Mouse (Mus musculus) midbrain, postnatal 0 days (tissue): Measurements from ENCODE around the gene Kcnc1. TPM values are rescaled to one million over a fixed set of nuclear protein-coding genes. Genes with fewer than 3 reads are reported as not detected.

Experiments
- ATAC-seq: fragments of 200-750 bp; cut with Nextera tagmentation; 2 replicates; pipeline ENCODE4 v1.8.0; 2017; ENCODE audit warnings: moderate number of reproducible peaks, mild to moderate bottlenecking, moderate TSS enrichment, moderate library complexity; ENCODE audit not compliant: low FRiP score
- DNase-seq: peaks from one replicate; pipeline ENCODE4 v3.0.0-alpha.2; 2015; ENCODE audit warnings: low spot score
- H3K27ac ChIP-seq: fragments of 300-500 bp; sonication (generic); 2 replicates; pipeline ENCODE4 v1.5.1; 2014; ENCODE audit warnings: low read depth, mild to moderate bottlenecking, low read length, mixed read lengths
- H3K27me3 ChIP-seq: fragments of 300-500 bp; sonication (generic); 2 replicates; pipeline ENCODE4 v1.6.1; 2014; ENCODE audit warnings: low read length, control low read depth, mixed read lengths; ENCODE audit not compliant: insufficient read depth
- H3K36me3 ChIP-seq: fragments of 300-500 bp; sonication (generic); 2 replicates; pipeline ENCODE4 v1.6.1; 2014; ENCODE audit warnings: low read length, control low read depth, mixed read lengths; ENCODE audit not compliant: insufficient read depth
- H3K4me1 ChIP-seq: fragments of 300-500 bp; sonication (generic); 2 replicates; pipeline ENCODE4 v1.6.1; 2014; ENCODE audit warnings: mild to moderate bottlenecking, control low read depth, antibody characterized with exemption, low read length, mixed read lengths; ENCODE audit not compliant: insufficient read depth
- H3K4me2 ChIP-seq: fragments of 300-500 bp; sonication (generic); 2 replicates; pipeline ENCODE4 v1.6.1; 2014; ENCODE audit warnings: low read depth, mild to moderate bottlenecking, low read length, mixed read lengths; ENCODE audit not compliant: poor library complexity, severe bottlenecking
- H3K4me3 ChIP-seq: fragments of 300-500 bp; sonication (generic); 2 replicates; pipeline ENCODE4 v1.5.1; 2014; ENCODE audit warnings: low read depth, mild to moderate bottlenecking, low read length, moderate library complexity
- H3K9ac ChIP-seq: fragments of 300-500 bp; sonication (generic); replicated peaks from 2 replicates; pipeline ENCODE4 v1.6.1; 2014; ENCODE audit warnings: mild to moderate bottlenecking, low read length, moderate library complexity, mixed read lengths; ENCODE audit not compliant: poor library complexity, severe bottlenecking
- H3K9me3 ChIP-seq: fragments of 300-500 bp; sonication (generic); 2 replicates; pipeline ENCODE4 v1.6.1; 2016; ENCODE audit warnings: low read length, control low read depth
- CTCF ChIP-seq: IDR thresholded peaks from 2 replicates; pipeline ENCODE4 v1.5.1; 2016; ENCODE audit warnings: antibody characterized with exemption, mild to moderate bottlenecking
- WGBS: fragments of 180-500 bp; shearing (Covaris S2); extraction: QIAGEN DNeasy Blood & Tissue Kit; methylation state at CpG from one replicate; pipeline ENCODE4 v1.1.7; 2014; 5-methylcytosine and 5-hydroxymethylcytosine counted together
- polyA plus RNA-seq: library from polyadenylated mRNA; unstranded; fragments of >200 nt; fragmentation: Nextera tagmentation; extraction: Ambion mirVana; gene quantifications from 2 replicates; pipeline ENCODE4 v1.2.1, GENCODE M21; 2015
- total RNA-seq: library from RNA; depleted of rRNA; stranded (reverse); fragments of >200 nt; gene quantifications from 2 replicates; pipeline ENCODE4 v1.2.3, GENCODE M21; 2014

Kcnc1 gene
- total and polyA plus RNA-seq, 2 experiments from 2014 or later, result 24.0 to 44.9 TPM

DNA sequence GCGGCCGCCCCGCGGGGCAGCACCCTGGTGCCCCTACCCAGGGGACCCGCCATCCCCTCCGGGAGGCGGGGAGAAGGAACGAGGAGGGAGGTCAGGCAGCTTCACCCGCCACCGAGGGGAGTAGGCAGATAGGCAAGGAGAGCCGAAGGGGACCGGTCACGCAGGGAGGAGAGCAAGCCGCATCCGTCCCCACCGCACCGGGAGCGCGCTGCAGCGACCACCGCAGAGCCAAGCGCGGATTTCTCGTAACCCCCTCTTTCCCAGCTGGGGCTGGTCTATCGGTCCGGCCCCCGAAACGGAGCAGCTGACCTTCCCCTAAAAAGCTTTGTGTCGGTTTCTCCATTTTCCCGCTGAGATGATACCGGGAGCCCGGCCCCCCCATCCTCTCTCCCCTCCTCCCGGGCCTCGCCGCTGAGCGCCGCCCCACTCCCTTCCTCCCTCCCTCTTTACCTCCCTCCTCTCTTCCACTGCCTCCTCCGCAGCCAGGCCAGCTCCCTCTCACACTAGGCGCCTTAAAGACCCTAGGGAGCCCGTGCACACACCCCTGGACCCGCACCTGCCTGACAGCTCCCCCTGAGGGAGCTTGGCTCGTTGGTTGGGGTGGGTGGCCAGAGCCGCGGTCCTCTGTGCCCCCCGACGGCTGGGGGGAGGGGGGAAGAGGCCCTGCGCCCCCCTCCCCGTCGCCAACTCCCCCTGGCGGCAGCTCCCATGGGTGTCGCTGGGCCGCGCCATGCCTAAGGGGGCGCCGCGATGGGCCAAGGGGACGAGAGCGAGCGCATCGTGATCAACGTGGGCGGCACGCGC, 833 bp downstream of the Kcnc1 start:
- TF ChIP-seq CTCF, result peak; percentile 76
- H3K4me1 ChIP-seq, result peaks cover 23% of the 10 kb centered on the region

DNA sequence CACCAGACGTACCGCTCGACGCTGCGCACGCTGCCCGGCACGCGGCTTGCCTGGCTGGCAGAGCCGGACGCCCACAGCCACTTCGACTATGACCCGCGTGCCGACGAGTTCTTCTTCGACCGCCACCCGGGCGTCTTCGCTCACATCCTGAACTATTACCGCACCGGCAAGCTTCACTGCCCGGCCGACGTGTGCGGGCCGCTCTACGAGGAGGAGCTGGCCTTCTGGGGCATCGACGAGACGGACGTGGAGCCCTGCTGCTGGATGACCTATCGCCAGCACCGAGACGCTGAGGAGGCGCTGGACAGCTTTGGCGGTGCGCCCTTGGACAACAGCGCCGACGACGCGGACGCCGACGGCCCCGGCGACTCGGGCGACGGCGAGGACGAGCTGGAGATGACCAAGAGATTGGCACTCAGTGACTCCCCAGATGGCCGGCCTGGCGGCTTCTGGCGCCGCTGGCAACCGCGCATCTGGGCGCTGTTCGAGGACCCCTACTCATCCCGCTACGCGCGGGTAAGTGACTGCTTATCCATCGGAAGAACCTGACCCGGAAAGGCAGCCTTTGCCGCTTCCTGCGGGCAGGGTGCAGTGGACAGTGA, 1.5 kb downstream of the Kcnc1 start:
- no peak for DNase-seq
- no peak overlapping the region for H3K27ac ChIP-seq
- no peak for ATAC-seq

More for the DNA sequence above, 833 bp downstream of the Kcnc1 start:
- DNase-seq (peak; percentile 66), ATAC-seq (peak; percentile 61)
- H3K4me2 ChIP-seq, result peak overlapping the region; percentile 70
- H3K9ac ChIP-seq, result peak overlapping the region; percentile 92
- H3K4me3 ChIP-seq, result peak overlapping the region; percentile 64
- H3K27ac ChIP-seq, result peak overlapping the region; percentile 84
- no peaks in the 10 kb centered on the region for H3K9me3 ChIP-seq
- H3K27me3 ChIP-seq, result peaks cover 7% of the 10 kb centered on the region
- 0% methylated on average over 54 of the region's 64 CpGs for WGBS
- no peaks in the 10 kb centered on the region for H3K36me3 ChIP-seq

DNA sequence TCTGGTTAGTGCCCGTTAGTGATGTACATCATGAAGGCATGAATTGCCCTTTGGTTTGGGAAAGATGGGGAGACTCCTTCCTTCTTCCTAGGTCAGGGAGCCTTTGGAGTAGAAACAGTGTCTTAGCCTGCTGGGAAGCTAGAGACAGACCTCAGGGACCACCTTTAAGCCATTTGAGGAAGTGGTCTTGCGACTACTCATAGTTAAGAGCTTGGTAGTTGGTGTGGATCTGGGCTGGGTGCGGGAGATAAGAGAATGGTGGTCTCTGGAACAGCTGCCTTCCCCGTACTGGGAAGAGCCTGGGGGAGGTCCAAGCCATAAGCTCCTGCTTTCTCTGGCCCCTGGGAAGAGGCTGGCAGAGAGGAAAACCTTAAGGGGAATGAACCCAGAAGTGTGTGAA, 2.3 kb downstream of the Kcnc1 start:
- H3K27me3 ChIP-seq, result peaks cover 7% of the 10 kb centered on the region
- 52% methylated on average over 4 of the region's 4 CpGs for WGBS
- H3K4me1 ChIP-seq, result peaks cover 30% of the 10 kb centered on the region
- H3K36me3 ChIP-seq, result no peaks in the 10 kb centered on the region
- DNase-seq, result no peak
- no peak for ATAC-seq
- H3K4me3 ChIP-seq, result peak overlapping the region; percentile 64
- no peaks in the 10 kb centered on the region for H3K9me3 ChIP-seq
- no peak for TF ChIP-seq CTCF
- H3K9ac ChIP-seq, result peak overlapping the region; percentile 92
- H3K27ac ChIP-seq, result no peak overlapping the region
- peak overlapping the region; percentile 70 for H3K4me2 ChIP-seq

More for the DNA sequence above, 1.5 kb downstream of the Kcnc1 start:
- Histone ChIP-seq H3K4me2 (peak overlapping the region; percentile 70), H3K4me3 (peak overlapping the region; percentile 64), H3K9me3 (no peaks in the 10 kb centered on the region), H3K9ac (peak overlapping the region; percentile 92), H3K4me1 (peaks cover 25% of the 10 kb centered on the region), H3K36me3 (no peaks in the 10 kb centered on the region), H3K27me3 (peaks cover 7% of the 10 kb centered on the region)
- TF ChIP-seq CTCF, result no peak
- WGBS, result 11% methylated on average over 70 of the region's 70 CpGs

DNA sequence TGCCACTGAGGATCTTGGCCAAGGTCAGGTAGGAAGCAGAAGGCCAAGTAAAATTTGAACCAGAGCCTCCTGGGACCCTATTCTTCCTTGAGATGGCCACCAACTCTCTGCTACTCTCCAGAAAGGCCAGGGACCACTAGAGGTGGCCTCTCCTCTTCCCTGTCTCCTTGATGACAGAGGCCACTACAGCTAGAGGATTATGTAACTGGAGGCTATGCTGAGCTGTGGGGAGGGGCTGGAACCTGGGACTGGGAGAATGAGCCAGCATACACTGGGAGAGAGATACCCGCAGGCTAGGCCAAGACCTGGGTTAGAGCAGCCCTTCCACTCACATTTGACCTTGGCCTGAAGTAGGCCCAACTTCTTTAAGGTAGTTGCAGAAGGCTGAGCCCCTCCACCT, 3.4 kb downstream of the Kcnc1 start:
- Histone ChIP-seq H3K36me3 (no peaks in the 10 kb centered on the region), H3K9ac (peak overlapping the region; percentile 92; the same call in 1 of the 2 replicates), H3K27ac (no peak overlapping the region), H3K9me3 (no peaks in the 10 kb centered on the region), H3K4me3 (peak overlapping the region; percentile 64), H3K27me3 (peaks cover 2% of the 10 kb centered on the region; the same call in 1 of the 2 replicates), H3K4me2 (peak overlapping the region; percentile 70), H3K4me1 (peaks cover 30% of the 10 kb centered on the region)
- no peak for TF ChIP-seq CTCF
- ATAC-seq (no peak), DNase-seq (no peak)
- 94% methylated on average over 1 of the region's 1 CpGs for WGBS

DNA sequence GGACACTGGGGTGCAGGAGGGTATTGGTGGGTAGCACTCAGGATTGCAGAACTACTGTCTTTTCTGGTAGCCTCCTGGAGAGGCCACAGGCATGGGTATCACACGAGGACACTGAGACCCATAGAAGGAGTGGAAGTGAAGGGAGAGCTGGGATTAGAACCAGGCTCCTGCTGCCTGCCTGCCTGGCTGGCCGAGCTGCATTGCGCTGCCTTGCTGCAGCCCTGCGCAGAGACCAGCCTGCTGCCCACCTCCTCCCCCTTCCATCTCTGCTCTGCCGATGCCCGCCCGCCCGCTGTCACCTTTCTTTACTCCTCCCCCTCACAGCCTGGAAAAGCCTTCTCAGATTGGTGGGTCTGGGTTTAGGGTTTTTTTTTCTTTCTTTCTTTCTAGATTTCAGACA, 4.0 kb downstream of the Kcnc1 start:
- DNase-seq (peak; percentile 60), ATAC-seq (no peak)
- Histone ChIP-seq H3K4me1 (peaks cover 30% of the 10 kb centered on the region), H3K27ac (peak overlapping the region; percentile 26; the same call in 1 of the 2 replicates), H3K27me3 (no peaks in the 10 kb centered on the region), H3K36me3 (no peaks in the 10 kb centered on the region), H3K4me3 (peak overlapping the region; percentile 64), H3K9ac (peak overlapping the region; percentile 44), H3K9me3 (no peaks in the 10 kb centered on the region), H3K4me2 (peak overlapping the region; percentile 70)
- WGBS, result 18% methylated on average over 8 of the region's 8 CpGs
- TF ChIP-seq CTCF, result no peak
